Mouse (Mus musculus) thymus, postnatal 10 days (tissue): ENCODE measurements around the gene Perp.

Experiments
- DNase-seq, 2 experiments: peaks; one replicate each; pipeline ENCODE4 v3.0.0; 2021; ENCODE audit warnings: low spot score in 2 of 2

The Perp gene

DNA sequence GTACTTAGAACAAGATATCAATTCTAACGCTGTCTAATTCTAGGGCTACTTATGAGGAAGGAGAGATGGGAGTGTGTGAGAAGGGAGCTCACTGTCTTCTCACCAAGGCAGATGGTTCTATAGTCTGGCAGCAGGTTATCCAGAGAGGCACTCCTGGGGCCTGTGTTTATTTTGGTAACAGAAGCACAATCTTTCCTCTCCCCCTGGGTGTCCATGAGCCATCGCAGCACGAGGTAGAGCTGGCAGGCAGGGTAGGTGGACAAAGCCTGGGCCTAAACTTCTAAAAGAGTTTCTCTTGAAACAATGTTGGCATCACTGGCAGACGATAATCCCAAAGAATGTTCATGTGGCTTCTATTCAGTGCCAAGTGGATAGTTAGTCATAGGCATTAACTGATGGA lies 18.5 kb downstream of the Perp start:
- DNase-seq = no peak

- DNase-seq = no peak
These were observed 19.9 kb downstream of the Perp start for GRCm38 (mm10) chr10:18864753-18865152.

DNA sequence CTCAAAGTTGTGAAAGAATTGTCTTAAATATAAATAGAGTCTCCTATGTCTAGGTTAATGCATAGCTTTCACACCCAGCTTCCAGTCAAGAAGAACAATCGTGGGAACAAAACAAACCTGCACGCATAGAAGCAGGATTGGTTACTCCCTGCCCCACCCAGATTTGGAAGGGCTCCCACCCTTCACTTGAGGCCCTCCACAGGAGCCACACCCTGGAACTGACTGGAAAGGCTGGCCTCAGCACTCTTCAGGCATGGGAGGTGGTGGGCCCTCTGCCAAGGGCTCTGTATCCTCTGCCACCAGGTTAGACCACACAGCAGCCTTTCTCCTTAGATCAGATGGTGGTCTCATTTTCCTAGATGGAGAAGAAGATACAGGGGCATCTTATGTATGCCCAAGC lies 26.2 kb downstream of the Perp start:
- DNase-seq = no peak

- DNase-seq = no peak
These were observed 31.4 kb downstream of the Perp start for GRCm38 (mm10) chr10:18876211-18876610.

DNA sequence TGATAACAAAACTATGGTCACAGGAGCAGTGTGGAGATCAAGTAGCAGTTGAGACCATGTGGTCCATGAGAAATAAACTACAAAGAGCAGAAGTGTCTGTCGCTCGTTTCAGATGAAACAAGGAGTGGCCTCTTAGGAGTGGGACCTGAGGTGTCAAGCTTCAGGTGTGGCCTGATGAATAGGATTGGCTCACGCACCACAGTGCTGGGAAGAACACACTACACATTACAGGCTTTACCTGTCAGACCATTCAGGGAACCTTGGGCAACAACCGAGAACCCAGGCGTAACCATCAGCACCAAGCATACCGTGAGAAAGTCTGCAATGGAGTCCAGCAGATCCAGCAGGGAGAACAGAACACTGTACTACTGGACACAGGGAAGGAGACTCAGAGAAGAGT lies 33.3 kb downstream of the Perp start:
- DNase-seq = no peak

DNA sequence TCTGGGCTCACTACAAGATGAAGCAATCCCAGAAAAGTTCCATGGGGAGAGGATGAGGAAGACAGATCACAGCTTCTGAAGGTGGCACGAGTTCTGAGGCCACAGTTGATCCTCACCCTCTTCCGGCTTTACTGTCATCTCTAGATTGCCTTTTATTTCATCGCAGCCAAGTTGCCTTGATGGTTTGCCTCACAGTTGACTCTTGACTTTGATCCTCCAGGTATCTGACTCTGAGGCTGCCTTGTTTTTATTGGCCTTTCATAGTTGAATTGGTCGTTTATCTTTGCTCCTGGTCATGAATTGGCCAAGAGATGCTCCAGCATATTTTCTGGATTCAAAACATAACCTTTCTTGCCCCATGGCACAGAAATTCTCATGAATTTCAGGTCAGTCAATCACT lies 34.3 kb downstream of the Perp start:
- DNase-seq = no peak

DNA sequence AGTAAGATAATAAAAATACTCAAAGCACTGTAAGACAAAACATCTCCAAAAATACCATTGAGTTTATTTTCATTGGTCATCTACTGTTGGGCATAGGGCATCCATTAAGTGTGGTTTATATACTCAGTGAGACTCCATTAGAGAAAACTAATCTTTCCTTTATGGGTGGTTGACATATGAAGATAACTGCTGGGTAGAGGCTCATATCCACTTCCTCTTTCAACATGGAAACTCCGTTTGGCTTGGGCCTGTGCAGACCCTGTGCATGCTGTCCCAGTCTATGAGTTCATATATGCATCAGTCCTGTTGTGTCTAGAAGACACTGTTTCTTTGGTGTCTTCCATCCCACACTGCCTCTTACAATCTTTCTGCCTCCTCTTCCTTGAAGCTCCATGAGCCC lies 34.9 kb downstream of the Perp start:
- DNase-seq = no peak

DNA sequence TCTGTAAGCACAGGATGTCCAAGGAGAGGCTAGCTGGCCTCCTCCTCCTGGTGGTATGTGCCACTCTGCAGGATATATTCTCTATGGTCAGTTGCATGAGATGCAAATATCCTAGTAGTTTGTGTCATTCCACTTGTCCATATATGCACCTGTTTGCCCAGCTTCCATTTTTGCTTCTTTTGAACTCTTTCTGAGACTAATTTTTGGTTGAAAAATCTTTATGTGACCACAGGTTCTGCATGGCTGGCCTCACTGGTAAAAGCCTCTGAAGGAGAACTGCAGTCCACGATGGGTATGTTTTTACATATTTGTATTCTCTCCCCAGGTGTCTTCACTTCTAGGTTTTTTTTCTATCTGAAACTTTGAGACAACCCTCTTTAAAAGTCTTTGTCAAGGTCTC lies 37.4 kb downstream of the Perp start:
- no peak for DNase-seq

GRCm38 (mm10) chr10:18886918-18887625 lies 42.3 kb downstream of the Perp start:
- DNase-seq = no peak

GRCm38 (mm10) chr10:18888751-18889150 lies 43.9 kb downstream of the Perp start:
- no peak for DNase-seq

DNA sequence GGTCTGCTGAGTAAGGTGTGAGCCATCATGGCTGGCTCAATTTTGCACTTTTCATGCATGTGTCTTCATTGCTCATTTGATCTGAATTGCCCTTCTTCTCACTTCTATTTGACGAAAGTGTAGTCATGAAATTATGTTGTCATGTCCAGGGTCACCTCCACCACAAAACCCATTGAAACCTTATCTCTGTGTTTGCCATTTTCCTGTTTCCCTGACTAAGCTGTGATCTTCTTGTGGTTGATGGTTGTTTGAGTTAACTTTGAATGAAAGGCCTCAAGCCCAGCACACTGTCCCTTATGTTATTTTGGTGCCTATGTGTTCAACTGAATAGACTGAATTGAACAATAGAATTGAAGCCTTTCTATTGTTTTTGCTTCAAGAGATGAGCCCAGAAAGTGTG lies 44.4 kb downstream of the Perp start:
- no peak for DNase-seq

DNA sequence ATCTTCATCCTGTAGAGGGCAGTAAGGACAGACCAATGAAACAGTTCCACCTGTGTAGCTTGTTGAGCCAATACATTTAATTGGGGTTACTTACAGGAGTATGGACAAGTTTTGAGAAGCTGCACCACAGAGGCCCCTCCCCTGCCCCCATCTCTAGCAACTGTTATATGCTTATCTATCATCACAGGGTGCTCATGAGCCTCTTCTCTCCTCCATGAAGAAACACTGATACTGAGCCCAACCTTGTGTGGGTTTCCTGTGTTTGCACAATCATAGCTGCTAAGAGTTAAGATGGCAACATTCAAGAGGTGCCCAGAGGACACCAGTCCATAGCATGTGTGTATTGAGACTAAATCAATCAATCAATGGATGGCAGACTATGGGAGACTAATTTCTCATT lies 46.3 kb downstream of the Perp start:
- no peak for DNase-seq

DNA sequence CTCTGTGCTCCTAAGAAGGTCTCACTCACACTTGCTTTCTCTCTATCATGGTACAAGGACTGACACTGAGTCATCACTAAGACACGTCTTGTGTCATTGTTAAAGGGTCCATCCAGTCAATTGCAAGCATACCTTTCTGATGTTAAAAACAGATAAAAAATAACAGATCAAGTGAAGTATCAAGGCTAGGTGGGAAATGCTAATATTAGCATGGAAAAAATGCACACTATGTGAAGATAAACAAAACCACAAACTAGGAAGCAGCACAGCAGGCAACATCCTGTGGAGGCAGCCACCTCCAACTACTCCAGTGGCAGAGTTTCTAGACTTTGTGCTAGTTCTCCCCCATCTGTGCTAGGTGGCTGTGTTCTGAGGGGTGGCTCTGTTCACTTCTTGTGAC lies 47.3 kb downstream of the Perp start:
- DNase-seq = peak in 1 of 2 experiments; percentile 26

- no peak for DNase-seq
These were observed 49.7 kb downstream of the Perp start for GRCm38 (mm10) chr10:18894259-18895166.

GRCm38 (mm10) chr10:18904108-18904507 lies 59.3 kb downstream of the Perp start:
- peak; percentile 25 to 71 for DNase-seq
